Comparison of ENCODE assay signal across 8 mouse cellular contexts in genomic region chr3:142881589-142881871, GRCm38 (mm10). TPM values are rescaled to one million over a fixed set of nuclear protein-coding genes. Genes with fewer than 3 reads are reported as not detected.
DNase-seq lines count a peak whose midpoint lies in the region; ATAC-seq and TF ChIP-seq lines count a peak whose summit lies in the region.

No protein-coding gene starts in this region.

- intact Hi-C loops in left cerebral cortex, postnatal 10 days (cut with DNase I): no loop called here

- H3K9me3 ChIP-seq in limb, embryonic 13.5 days: no peaks in the 10 kb centered on the region
- H3K9me3 ChIP-seq in stomach, embryonic 15.5 days: no peaks in the 10 kb centered on the region

- no peak for TF ChIP-seq CTCF in spleen, adult 2 months (IDR thresholded peaks at IDR 0.05; ENCODE audit: extremely low read depth, insufficient read depth, insufficient read length, insufficient replicate concordance)

- H3K27me3 ChIP-seq in spleen, adult 2 months (ENCODE audit: control insufficient read depth, insufficient read depth, low read length): no peaks in the 10 kb centered on the region
- H3K27me3 ChIP-seq in limb, embryonic 13.5 days: no peaks in the 10 kb centered on the region
- H3K27me3 ChIP-seq in stomach, embryonic 15.5 days (replicated peaks): no peaks in the 10 kb centered on the region

- peak overlapping the region; percentile 96 for H3K9ac ChIP-seq in limb, embryonic 13.5 days
- H3K9ac ChIP-seq in stomach, embryonic 15.5 days: peak overlapping the region; percentile 92

- no peaks in the 10 kb centered on the region for H3K36me3 ChIP-seq in spleen, adult 2 months (ENCODE audit: control insufficient read depth, insufficient read depth, low read length)
- H3K36me3 ChIP-seq in limb, embryonic 13.5 days: no peaks in the 10 kb centered on the region
- no peaks in the 10 kb centered on the region for H3K36me3 ChIP-seq in stomach, embryonic 15.5 days

- no peak for TF ChIP-seq POLR2A in spleen, adult 2 months (IDR thresholded peaks at IDR 0.05; ENCODE audit: low read depth, low read length)

- no peaks in the 10 kb centered on the region for H3K4me1 ChIP-seq in spleen, adult 2 months (ENCODE audit: control insufficient read depth, insufficient read depth, insufficient read length)
- H3K4me1 ChIP-seq in limb, embryonic 13.5 days: peaks cover 2% of the 10 kb centered on the region
- H3K4me1 ChIP-seq in stomach, embryonic 15.5 days: no peaks in the 10 kb centered on the region

- WGBS in spleen, adult 2 months: 1% methylated on average over 28 of the region's 40 CpGs
- WGBS in limb, embryonic 13.5 days: under 1% methylated on average over 28 of the region's 40 CpGs
- WGBS in stomach, embryonic 15.5 days: 0% methylated on average over 25 of the region's 40 CpGs

- peak; percentile 65; the same call in 1 of the 2 replicates for ATAC-seq in frontal cortex, adult (ENCODE audit: low TSS enrichment)
- peak; percentile 60; the same call in 1 of the 2 replicates for ATAC-seq in limb, embryonic 13.5 days (ENCODE audit: low FRiP score, low read depth)
- peak; percentile 14 for ATAC-seq in stomach, embryonic 15.5 days (ENCODE audit: insufficient read depth, low FRiP score, low read depth)
- no peak for ATAC-seq in granulocyte monocyte progenitor cell, adult 5-6 weeks (replicated peaks; ENCODE audit: poor library complexity, severe bottlenecking)

- peak overlapping the region; percentile 98 for H3K4me3 ChIP-seq in spleen, adult 2 months (ENCODE audit: extremely low read depth, insufficient read depth, insufficient read length)
- peak overlapping the region; percentile 99 for H3K4me3 ChIP-seq in limb, embryonic 13.5 days
- peak overlapping the region; percentile 100 for H3K4me3 ChIP-seq in stomach, embryonic 15.5 days (replicated peaks)

- H3K4me2 ChIP-seq in limb, embryonic 13.5 days (replicated peaks): peak overlapping the region; percentile 67
- H3K4me2 ChIP-seq in stomach, embryonic 15.5 days: peak overlapping the region; percentile 43

- no peak for DNase-seq in frontal cortex, postnatal 25 days (ENCODE audit: low spot score in 2 of 2)
- DNase-seq in spleen, adult 2 months (ENCODE audit: low read depth in 1 of 2, low spot score in 2 of 2): no peak
- no peak for DNase-seq in spleen, adult 18-20 months
- no peak for DNase-seq in left cerebral cortex, postnatal 10 days (ENCODE audit: extremely low spot score in 1 of 2, low spot score in 2 of 2)

- peak overlapping the region; percentile 86 for H3K27ac ChIP-seq in spleen, adult 2 months (ENCODE audit: insufficient read depth, low read length)
- H3K27ac ChIP-seq in limb, embryonic 13.5 days: peak overlapping the region; percentile 93
- peak overlapping the region; percentile 96 for H3K27ac ChIP-seq in stomach, embryonic 15.5 days

RNA-seq across cellular contexts. Expression of gene Pkn2, which starts 0.3 kb away (rescaled TPM):
- 7.6 and 21.8 TPM in 2 replicates for polyA plus RNA-seq in spleen, adult 2 months (2012; rRNA removed)
- 42.4 and 47.1 TPM in 2 replicates for polyA plus RNA-seq in limb, embryonic 13.5 days (2015; fragmentation: Nextera tagmentation; extraction: Ambion mirVana)
- polyA plus RNA-seq in stomach, embryonic 15.5 days (2015; fragmentation: Nextera tagmentation; extraction: Ambion mirVana): 47.5 and 53.3 TPM in 2 replicates
- 10 to 100 TPM; 24.3 to 24.8 TPM for total RNA-seq in left cerebral cortex, postnatal 10 days (2021)
- 24.6 and 28.4 TPM in 2 replicates for total RNA-seq in granulocyte monocyte progenitor cell, adult 5-6 weeks (2014; fragmentation: Nextera tagmentation)
- 58.6 and 62.2 TPM in 2 replicates for total RNA-seq in granulocyte monocyte progenitor cell, adult 5-6 weeks (2017)
